Mouse (Mus musculus) ovary, postnatal 14 days (tissue): ENCODE measurements around the gene Slc35b3.

ENCODE experiments used
- DNase-seq: peaks from one replicate; pipeline ENCODE4 v3.0.0; 2022; ENCODE audit warnings: low spot score

Slc35b3 gene

DNA sequence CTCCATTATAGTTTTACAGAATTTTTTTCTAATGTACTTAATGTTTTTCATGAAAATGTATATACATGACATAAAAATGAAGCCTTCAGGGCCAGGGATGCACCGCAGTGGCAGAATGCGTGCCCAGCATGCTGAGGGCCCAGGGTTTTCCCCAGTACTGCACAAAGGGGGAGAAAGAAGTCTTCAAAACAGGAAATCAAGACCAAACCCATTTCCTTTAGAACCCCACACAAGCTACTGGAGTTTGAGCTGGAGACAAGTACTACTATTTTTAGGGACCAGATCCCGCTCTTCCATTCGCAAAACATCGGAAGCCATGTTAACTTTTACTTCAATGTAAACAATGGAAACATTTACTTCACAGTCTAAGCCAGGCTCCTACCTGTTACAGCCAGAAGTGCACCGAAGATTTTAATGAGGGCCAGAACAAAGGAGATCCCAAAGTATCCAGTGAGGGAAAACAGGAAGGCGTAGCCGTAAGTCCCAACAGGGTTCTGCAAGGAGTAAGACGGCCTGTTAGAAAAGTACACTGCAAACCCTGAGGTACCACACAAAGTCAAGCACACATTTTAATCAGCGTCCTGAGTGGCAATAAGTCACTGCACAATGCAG lies 23.7 kb downstream of the Slc35b3 start:
- DNase-seq: no peak

DNA sequence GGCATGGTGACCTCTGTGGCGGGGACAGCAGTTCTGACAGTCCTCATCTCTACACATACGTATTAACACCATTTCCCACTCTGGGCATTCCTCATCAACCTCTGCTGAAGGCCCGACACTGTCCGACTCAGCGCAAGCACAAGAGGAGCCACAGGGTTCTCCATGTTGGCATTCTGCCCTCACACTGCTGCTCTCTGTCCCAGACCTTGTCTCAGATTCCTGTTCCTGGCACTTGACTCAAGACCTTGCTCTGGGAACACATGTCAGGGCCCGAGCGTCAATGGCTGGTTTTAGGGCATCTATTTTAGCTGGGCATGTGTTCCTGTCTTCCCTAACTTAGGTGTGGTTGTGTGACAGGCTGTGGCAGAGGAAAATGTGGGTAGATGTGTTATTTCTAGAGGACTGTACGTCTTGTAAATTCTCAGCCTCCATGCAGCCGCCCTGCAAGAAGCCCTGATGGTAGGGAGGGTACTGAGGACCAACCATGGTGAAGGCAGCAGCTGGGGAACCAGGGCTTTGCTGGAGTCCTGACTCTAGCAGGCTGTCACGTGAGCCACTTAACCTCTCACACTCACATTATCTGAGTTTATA lies 24.7 kb downstream of the Slc35b3 start:
- no peak for DNase-seq

DNA sequence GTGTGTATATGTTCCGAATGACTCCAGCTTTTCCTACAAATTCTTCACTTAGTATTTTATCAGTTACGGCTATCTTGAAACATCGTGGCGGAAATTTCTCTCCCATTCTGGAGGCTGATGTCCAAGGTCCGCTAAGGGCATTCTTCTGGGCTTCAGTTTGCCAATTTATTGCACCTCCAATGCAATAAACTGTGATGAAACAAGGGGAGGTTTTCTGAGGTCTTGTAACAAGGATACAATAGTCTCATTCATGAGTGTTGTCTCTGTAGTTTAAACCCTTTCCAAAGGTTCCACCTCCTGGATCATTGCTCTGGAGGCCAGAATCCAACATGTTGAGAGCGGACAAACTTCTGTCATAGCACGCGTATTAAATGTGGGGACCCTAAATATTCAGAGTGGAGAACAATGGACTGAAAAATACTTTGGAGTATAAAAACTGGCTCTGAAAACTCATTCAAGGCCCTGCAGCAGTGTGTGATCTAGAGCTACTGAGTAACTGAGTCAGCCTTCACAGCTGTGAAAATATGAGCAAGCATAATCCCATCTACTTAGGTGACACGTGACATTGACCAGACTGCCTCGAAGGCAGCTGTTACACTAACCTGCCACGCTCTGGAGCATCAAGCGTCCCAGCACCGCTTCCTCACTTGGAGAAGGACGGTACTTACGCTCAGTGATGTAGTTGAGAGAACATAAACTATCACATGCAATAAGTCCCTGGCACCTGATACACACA lies 30.7 kb downstream of the Slc35b3 start:
- DNase-seq: no peak

DNA sequence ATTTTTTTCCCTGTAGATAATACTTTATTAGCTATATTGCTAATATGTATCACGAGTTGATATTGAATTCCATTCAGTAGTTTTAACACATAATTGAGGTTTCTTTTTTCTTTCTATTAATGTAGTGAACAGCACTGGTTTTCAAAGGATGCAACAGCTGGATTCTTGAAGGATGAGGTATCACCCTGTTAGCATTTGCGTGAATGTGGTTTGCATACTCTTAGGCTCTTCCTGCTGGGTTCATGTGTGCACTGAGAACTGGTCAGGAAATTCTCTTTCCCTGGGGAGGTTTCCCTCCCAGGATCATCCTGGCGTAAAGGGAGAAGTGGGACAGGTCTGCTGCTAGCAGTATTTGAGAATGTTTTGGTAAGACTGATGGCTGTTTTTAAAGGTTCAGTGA lies 38.0 kb downstream of the Slc35b3 start:
- DNase-seq: no peak

DNA sequence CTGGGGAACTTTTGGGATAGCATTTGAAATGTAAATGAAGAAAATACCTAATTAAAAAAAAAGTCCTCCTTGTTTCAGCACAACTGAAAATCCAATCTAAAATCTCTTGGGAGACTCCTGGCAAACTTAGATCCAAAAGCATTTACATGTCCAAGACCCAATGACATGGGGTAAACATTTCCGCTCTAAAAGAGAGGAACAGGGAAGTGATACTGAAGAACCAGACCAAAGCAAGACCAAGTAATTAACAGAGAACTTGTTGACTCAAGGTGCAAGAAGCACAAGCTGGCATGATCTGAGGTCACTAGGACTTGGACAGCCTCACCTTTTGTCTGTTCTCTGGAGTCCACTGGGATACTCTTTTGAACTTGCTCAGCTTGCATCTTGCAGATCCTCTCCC lies 39.4 kb downstream of the Slc35b3 start:
- no peak for DNase-seq

DNA sequence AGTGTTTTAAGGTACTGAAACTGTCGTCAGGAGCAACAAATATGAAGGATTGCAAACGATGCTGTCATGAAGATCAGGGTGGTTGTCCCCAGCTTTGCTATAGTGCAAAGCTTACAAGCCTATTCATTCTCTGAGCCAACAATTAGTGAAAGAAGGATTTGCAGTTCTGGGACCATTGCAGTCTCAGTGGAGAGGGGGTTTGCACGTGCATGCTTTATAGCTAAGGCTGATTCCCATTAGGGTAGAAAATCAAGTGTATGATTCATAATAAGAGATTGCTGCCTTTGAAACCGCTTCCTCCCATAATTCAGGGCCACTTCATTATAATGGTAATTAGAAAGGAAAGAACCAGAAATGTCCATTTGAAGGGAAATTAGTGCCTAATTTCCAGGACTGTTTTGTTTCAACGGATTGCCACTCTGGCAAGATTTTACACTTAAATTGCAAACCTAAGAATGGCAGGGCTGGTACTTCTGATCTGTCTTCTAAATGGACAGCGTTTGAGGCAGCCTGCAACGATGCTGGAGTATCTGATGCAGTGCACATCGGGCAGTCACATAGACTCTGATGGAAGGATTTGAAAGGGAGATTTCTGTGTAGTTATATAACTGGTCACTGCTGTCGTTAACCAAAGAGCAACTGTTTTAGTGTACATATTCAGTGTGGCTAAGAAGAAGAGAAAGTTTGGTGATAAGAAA lies 42.3 kb downstream of the Slc35b3 start:
- no peak for DNase-seq

DNA sequence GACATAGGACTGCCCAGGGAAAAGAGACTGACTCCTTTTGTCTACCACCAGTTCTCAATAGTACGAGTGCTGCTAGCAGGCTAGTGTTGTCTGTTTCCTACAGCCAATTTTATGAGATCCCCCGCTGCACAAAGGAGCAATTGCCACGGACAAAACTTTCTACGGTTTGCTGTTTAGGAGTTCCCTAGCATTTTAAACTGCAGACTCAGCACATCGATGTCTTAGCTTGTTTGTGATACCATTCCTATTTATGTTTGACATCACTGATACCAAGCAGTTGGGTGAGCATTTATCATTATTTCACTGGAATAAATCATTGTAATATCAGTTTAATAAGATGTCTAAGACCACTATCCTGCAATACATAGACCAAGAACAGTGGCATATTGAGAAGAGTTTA lies 43.1 kb downstream of the Slc35b3 start:
- DNase-seq: no peak

DNA sequence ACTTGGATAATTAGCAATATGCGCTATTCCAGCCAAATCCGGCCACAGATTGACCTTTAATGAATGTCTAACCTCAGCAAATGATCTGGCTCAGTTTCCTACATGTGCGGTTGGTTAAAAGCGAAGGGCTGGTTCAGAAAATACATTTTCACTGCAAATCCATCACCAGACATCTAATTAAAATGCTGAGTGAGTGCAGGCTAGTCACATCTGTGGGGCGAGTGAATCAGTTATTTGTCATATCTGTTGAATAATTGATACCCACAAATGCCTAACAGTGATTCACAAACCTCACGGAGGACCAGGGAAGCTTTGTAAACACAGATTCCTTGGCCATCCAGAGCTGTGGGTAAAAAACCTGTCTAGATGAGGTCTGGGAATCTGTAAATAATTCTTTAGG lies 45.9 kb downstream of the Slc35b3 start:
- no peak for DNase-seq

DNA sequence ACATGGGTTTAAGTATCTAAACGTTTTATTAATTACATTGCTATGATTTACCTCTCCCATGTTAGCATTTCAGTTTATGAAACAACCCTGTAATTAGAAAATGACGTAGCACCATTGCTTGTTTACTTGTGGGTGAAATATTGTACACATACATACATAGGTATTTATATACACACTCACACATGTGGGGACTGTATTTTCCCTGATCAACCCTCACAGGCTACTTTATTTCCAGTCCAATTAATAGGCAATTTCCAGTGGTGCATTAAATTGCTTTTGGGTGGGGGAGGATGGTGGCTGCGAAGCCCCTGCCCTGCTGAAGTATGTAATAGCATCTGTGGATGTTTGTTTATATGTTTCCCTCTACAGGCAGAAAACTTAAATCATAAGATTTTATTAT lies 68.3 kb downstream of the Slc35b3 start:
- no peak for DNase-seq
